Mouse (Mus musculus) E14TG2a.4 (cell line): Measurements from ENCODE around the gene Olfr559.

ENCODE experiments used
- CTCF ChIP-seq: conservative IDR thresholded peaks from 2 replicates; pipeline ENCODE4 v1.5.1; 2014; ENCODE audit warnings: low read length
- NANOG ChIP-seq: IDR thresholded peaks from 2 replicates; pipeline ENCODE4 v1.6.1; 2014; ENCODE audit warnings: borderline replicate concordance, low read length, mixed read lengths
- POU5F1 ChIP-seq: IDR thresholded peaks from 2 replicates; pipeline ENCODE4 v1.6.1; 2014; ENCODE audit warnings: low read length, borderline replicate concordance

GRCm38 (mm10) chr7:102733793-102734192, 6.5 kb upstream of the Olfr559 start:
- TF ChIP-seq CTCF (no peak), NANOG (no peak), POU5F1 (no peak)
